Mouse (Mus musculus) CH12.LX (cell line): ENCODE measurements around the gene Gm10799. TPM values are rescaled to one million over a fixed set of nuclear protein-coding genes. Genes with fewer than 3 reads are reported as not detected.
"Not testable (repeated sequence)": the region's sequence is repeated elsewhere in the genome, so short reads cannot be mapped to it uniquely, and the experiment has no call there.

ENCODE experiments used
- DNase-seq: peaks from one replicate; pipeline ENCODE4 v3.0.0-alpha.2; 2013; ENCODE audit errors: extremely low read depth
- H3K27ac ChIP-seq: 2 replicates; pipeline ENCODE4 v1.5.1; 2012; ENCODE audit warnings: low read depth, mild to moderate bottlenecking, control low read depth, moderate library complexity; ENCODE audit not compliant: insufficient read depth
- H3K27me3 ChIP-seq: replicated peaks from 2 replicates; pipeline ENCODE3; 2012; ENCODE audit warnings: inconsistent platforms
- H3K36me3 ChIP-seq, 2 experiments: replicated peaks in 1 of 2; 2 replicates each; pipeline versions ENCODE3 to v1.6.1; 2012; ENCODE audit warnings: inconsistent platforms in 1 of 2, low read length in 1 of 2, mild to moderate bottlenecking in 1 of 2, mixed read lengths in 1 of 2, moderate library complexity in 1 of 2; ENCODE audit not compliant: control insufficient read depth in 1 of 2, insufficient read depth in 1 of 2
- H3K4me1 ChIP-seq, 2 experiments: 2 replicates each; pipeline ENCODE4 v1.6.1; 2012; ENCODE audit warnings: inconsistent platforms in 1 of 2, moderate library complexity in 1 of 2; ENCODE audit not compliant: insufficient read depth in 2 of 2, control insufficient read depth in 1 of 2
- H3K4me2 ChIP-seq: 2 replicates; pipeline ENCODE4 v1.6.1; 2012; ENCODE audit warnings: low read depth, mild to moderate bottlenecking, control low read depth; ENCODE audit not compliant: poor library complexity, insufficient read depth, severe bottlenecking
- H3K4me3 ChIP-seq, 3 experiments: fragments of 150-350 bp in 1 of 3; sonication (generic) in 1 of 3; replicated peaks in 1 of 3; 2 replicates each; pipeline versions ENCODE3 to v1.5.1; 2011 to 2012; ENCODE audit warnings: low read depth in 2 of 3, low read length in 2 of 3, mild to moderate bottlenecking in 2 of 3, moderate library complexity in 2 of 3, control low read depth in 1 of 3, improper control_type of control experiment in 1 of 3, inconsistent platforms in 1 of 3, mixed read lengths in 1 of 3; ENCODE audit not compliant: poor library complexity in 1 of 3
- H3K79me2 ChIP-seq: replicated peaks from 2 replicates; pipeline ENCODE4 v1.6.1; 2012; ENCODE audit warnings: mild to moderate bottlenecking, moderate library complexity; ENCODE audit not compliant: control insufficient read depth, poor library complexity, insufficient read depth, severe bottlenecking; ENCODE audit errors: extremely low read depth
- H3K9ac ChIP-seq: 2 replicates; pipeline ENCODE4 v1.6.1; 2012; ENCODE audit warnings: low read depth, mild to moderate bottlenecking, control low read depth, moderate library complexity; ENCODE audit not compliant: insufficient read depth
- H3K9me3 ChIP-seq: replicated peaks from 2 replicates; pipeline ENCODE3; 2012; ENCODE audit warnings: low read length, inconsistent platforms, mixed read lengths
- BHLHE40 ChIP-seq: IDR thresholded peaks from 2 replicates; pipeline ENCODE4 v1.6.1; 2011; ENCODE audit warnings: mild to moderate bottlenecking, low read depth, low read length, improper control_type of control experiment
- CTCF ChIP-seq, 2 experiments: IDR thresholded peaks in 1 of 2; conservative IDR thresholded peaks in 1 of 2; 2 replicates each; pipeline ENCODE4 v1.5.1; 2011 to 2012; ENCODE audit warnings: low read depth in 2 of 2, low read length in 2 of 2, improper control_type of control experiment in 1 of 2, inconsistent platforms in 1 of 2, mild to moderate bottlenecking in 1 of 2, moderate library complexity in 1 of 2
- EP300 ChIP-seq: IDR thresholded peaks from 2 replicates; pipeline ENCODE4 v1.6.1; 2011; ENCODE audit warnings: low read length, improper control_type of control experiment
- ETS1 ChIP-seq: conservative IDR thresholded peaks from 2 replicates; pipeline ENCODE4 v1.6.1; 2012; ENCODE audit warnings: low read depth, mild to moderate bottlenecking, inconsistent platforms, low read length, improper control_type of control experiment, moderate library complexity
- JUN ChIP-seq: IDR thresholded peaks from 2 replicates; pipeline ENCODE4 v1.6.1; 2011; ENCODE audit warnings: low read depth, mild to moderate bottlenecking, low read length, improper control_type of control experiment, moderate library complexity; ENCODE audit not compliant: insufficient read depth
- KAT2A ChIP-seq: IDR thresholded peaks from 2 replicates; pipeline ENCODE4 v1.6.1; 2012; ENCODE audit warnings: low read length, improper control_type of control experiment, inconsistent platforms; ENCODE audit not compliant: insufficient replicate concordance
- PAX5 ChIP-seq: IDR thresholded peaks from 2 replicates; pipeline ENCODE4 v1.6.1; 2012; ENCODE audit warnings: low read length, inconsistent platforms, mixed read lengths
- TBP ChIP-seq: conservative IDR thresholded peaks from 2 replicates; pipeline ENCODE4 v1.6.1; 2011; ENCODE audit warnings: low read depth, low read length, improper control_type of control experiment
- USF1 ChIP-seq: IDR thresholded peaks from 2 replicates; pipeline ENCODE4 v1.6.1; 2014; ENCODE audit warnings: low read depth, mild to moderate bottlenecking, inconsistent platforms, low read length, improper control_type of control experiment
- ZKSCAN1 ChIP-seq: IDR thresholded peaks from 2 replicates; pipeline ENCODE4 v1.6.1; 2012; ENCODE audit warnings: low read depth, inconsistent platforms, low read length, improper control_type of control experiment, borderline replicate concordance
- dilution Hi-C: fragments of 300-500 bp; cut with MboI; formaldehyde crosslinking; loops from 2 replicates; pipeline ENCODE4 v1.14.3; 2020; ENCODE audit warnings: low sequenced_read_pairs; ENCODE audit not compliant: extremely low pct_unique_long_range_greater_than_20kb, extremely low pct_ligation_motif_present
- in situ Hi-C: fragments of 300-500 bp; cut with MboI; formaldehyde crosslinking; loops from 3 replicates; pipeline ENCODE4 v1.14.3; 2019; ENCODE audit warnings: low sequenced_read_pairs, low pct_ligation_motif_present, low pct_unique_long_range_greater_than_20kb, mixed read lengths
- polyA plus RNA-seq: library from polyadenylated mRNA; unstranded; fragments of >175 nt; gene quantifications from 2 replicates; pipeline ENCODE4 v1.2.1, GENCODE M21; 2012; ENCODE audit warnings: low read depth; ENCODE audit not compliant: insufficient read length
- total RNA-seq, 2 experiments: library from RNA; depleted of rRNA; stranded (reverse); fragments of 300-350 nt in 1 of 2; fragments of >200 nt in 1 of 2; gene quantifications; 2 replicates each; pipeline ENCODE4 v1.2.3; 2012 to 2014

The Gm10799 gene
- total and polyA plus RNA-seq, 3 experiments, result not detected

GRCm38 (mm10) chr2:104082474-104082873 is 14.1 kb upstream of the Gm10799 start:
- H3K27ac ChIP-seq, result no peak overlapping the region
- in situ Hi-C loops (no loop called here), dilution Hi-C loops (no loop called here)
- H3K4me3 ChIP-seq, result no peak overlapping the region
- H3K36me3 ChIP-seq, result no peaks in the 10 kb centered on the region
- H3K4me2 ChIP-seq, result no peak overlapping the region
- H3K4me1 ChIP-seq, result peaks cover 0 to 5% of the 10 kb centered on the region in 2 experiments; a peak in 1 of 4 replicates
- TF ChIP-seq JUN (no peak), USF1 (no peak), BHLHE40 (no peak), ETS1 (no peak), KAT2A (no peak), TBP (no peak), PAX5 (no peak), ZKSCAN1 (no peak), CTCF (conservative IDR thresholded peaks at IDR 0.05 in 1 of 2, IDR thresholded peaks at IDR 0.05 in 1 of 2; ENCODE audit: low read depth in 2 of 2, low read length in 2 of 2) (no peak), EP300 (no peak)
- TF ChIP-seq, all 38 proteins: peak for 0
- no peak for DNase-seq
- Histone ChIP-seq H3K9ac (no peak overlapping the region), H3K9me3 (no peaks in the 10 kb centered on the region), H3K27me3 (no peaks in the 10 kb centered on the region), H3K79me2 (no peaks in the 10 kb centered on the region)

GRCm38 (mm10) chr2:104081436-104082050 is 13.2 kb upstream of the Gm10799 start:
- in situ Hi-C loops, result not testable (repeated sequence)

GRCm38 (mm10) chr2:104078285-104078684 is 9.9 kb upstream of the Gm10799 start:
- DNase-seq, in situ Hi-C loops, H3K4me2 ChIP-seq, H3K4me3 ChIP-seq, H3K27ac ChIP-seq, H3K79me2 ChIP-seq, H3K27me3 ChIP-seq, H3K36me3 ChIP-seq, H3K9ac ChIP-seq, H3K4me1 ChIP-seq, dilution Hi-C loops, H3K9me3 ChIP-seq: not testable (repeated sequence)

More at GRCm38 (mm10) chr2:104081436-104082050, 13.2 kb upstream of the Gm10799 start:
- DNase-seq, H3K79me2 ChIP-seq, H3K4me1 ChIP-seq, H3K4me2 ChIP-seq, H3K9me3 ChIP-seq, H3K9ac ChIP-seq, H3K27ac ChIP-seq, H3K36me3 ChIP-seq, H3K4me3 ChIP-seq, H3K27me3 ChIP-seq, dilution Hi-C loops: not testable (repeated sequence)
